Mouse (Mus musculus): ENCODE results near the gene Wdr47. TPM values are rescaled to one million over a fixed set of nuclear protein-coding genes. Genes with fewer than 3 reads are reported as not detected.
"Not testable (repeated sequence)": the region's sequence is repeated elsewhere in the genome, so short reads cannot be mapped to it uniquely, and the experiment has no call there.

The Wdr47 gene
- polyA plus RNA-seq, 1 experiment from 2014 or later, result 10.9 TPM

DNA sequence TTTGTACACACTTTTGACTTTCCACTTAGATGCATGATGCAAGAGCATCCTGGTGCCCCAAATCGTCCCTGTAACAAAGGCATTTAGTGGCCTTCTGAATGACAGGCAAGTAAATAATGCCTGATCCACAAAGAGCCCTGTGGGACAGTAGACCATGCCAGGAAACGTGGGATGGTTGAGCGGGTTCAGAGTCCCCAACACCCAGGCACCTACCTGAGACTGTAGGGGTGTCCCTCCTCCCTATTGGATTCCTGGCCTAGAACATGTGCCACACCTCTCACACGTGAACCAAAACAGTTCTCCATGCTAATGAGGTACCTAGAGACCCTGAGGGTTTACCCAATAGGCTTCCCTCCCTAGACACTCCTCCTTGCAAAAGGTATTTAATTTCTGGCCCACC is 89.9 kb downstream of the Wdr47 start:
- no peak overlapping the region for H3K9ac ChIP-seq (replicated peaks)
- H3K4me2 ChIP-seq, result no peak overlapping the region
- no peaks in the 10 kb centered on the region for H3K9me3 ChIP-seq
- WGBS, result 87% methylated on average over 4 of the region's 4 CpGs
- no peaks in the 10 kb centered on the region for H3K4me1 ChIP-seq (replicated peaks)
- peaks cover 96% of the 10 kb centered on the region for H3K36me3 ChIP-seq
- H3K27ac ChIP-seq, result no peak overlapping the region
- ATAC-seq (ENCODE audit: insufficient number of reproducible peaks, insufficient read depth, low FRiP score, low TSS enrichment, low read depth), result no peak
- no peaks in the 10 kb centered on the region for H3K27me3 ChIP-seq
- no peak overlapping the region for H3K4me3 ChIP-seq (replicated peaks)

DNA sequence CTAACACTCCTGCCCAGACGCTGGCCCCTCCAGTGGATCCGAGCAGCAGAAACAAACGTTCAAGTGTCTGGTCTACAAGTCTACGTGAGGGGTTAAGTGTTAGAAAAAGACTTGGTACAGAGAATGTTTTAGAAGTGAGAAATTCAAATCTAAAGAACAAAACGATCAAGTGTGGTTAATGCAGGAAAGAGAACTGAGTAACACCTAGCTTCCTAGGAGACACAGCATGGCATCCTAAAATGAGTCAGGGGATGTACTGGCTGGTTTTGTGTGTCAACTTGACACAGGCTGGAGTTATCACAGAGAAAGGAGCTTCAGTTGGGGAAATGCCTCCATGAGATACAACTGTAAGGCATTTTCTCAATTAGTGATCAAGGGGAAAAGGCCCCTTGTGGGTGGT is 92.5 kb downstream of the Wdr47 start:
- not testable (repeated sequence) for H3K9ac ChIP-seq (replicated peaks); H3K27ac ChIP-seq; H3K4me2 ChIP-seq; ATAC-seq (ENCODE audit: insufficient number of reproducible peaks, insufficient read depth, low FRiP score, low TSS enrichment, low read depth); H3K4me3 ChIP-seq (replicated peaks); H3K4me1 ChIP-seq (replicated peaks); H3K9me3 ChIP-seq; H3K27me3 ChIP-seq
- H3K36me3 ChIP-seq, result peaks cover 92% of the 10 kb centered on the region
- WGBS, result 95% methylated on average over 5 of the region's 5 CpGs

DNA sequence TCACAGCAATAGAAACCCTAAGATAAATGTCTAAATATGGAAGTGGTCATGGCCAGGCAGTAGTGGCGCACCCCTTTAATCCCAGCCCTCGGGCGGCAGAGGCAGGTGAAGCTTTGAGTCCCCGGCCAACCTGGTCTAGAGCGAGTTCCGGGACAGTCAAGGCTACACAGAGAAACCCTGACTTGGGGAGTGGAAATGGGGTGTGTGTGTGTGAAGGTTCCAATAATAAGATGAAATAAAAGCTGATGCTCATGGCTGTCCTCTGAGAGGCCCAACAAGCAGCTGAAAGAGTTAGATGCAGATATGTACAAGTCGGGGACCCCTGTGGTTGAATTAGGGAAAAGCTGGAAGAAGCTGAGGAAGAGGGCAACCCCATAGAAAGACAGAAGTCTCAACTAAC is 94.6 kb downstream of the Wdr47 start:
- Histone ChIP-seq H3K4me2 (no peak overlapping the region), H3K36me3 (peaks cover 84% of the 10 kb centered on the region), H3K4me1 (replicated peaks) (peaks cover 19% of the 10 kb centered on the region), H3K27ac (no peak overlapping the region), H3K9ac (replicated peaks) (no peak overlapping the region), H3K27me3 (no peaks in the 10 kb centered on the region), H3K9me3 (no peaks in the 10 kb centered on the region), H3K4me3 (replicated peaks) (no peak overlapping the region)
- no peak for ATAC-seq (ENCODE audit: insufficient number of reproducible peaks, insufficient read depth, low FRiP score, low TSS enrichment, low read depth)
- WGBS, result 97% methylated on average over 7 of the region's 7 CpGs

DNA sequence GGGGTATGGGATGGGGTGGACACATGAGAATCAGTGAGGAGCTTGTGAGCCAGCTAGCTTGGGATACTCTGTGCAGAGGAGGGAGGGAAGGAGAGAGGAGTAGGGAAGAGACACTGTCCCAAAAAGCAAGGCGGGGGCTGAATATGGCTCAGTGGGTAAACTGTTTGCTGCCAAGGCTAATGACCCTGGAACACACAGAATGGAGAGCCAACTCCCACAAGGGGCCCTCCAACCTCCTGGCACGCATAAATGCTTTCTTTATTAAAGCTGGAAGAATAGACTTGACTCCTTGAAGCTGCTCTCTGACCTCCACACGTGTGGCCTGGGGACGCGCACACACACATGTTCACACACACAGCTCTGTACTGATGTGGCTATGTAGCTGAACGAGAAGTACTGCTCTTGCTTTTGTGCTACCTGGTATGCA is 97.9 kb downstream of the Wdr47 start:
- Histone ChIP-seq H3K27me3 (no peaks in the 10 kb centered on the region), H3K36me3 (peaks cover 65% of the 10 kb centered on the region), H3K27ac (peak overlapping the region; percentile 79), H3K9ac (replicated peaks) (no peak overlapping the region), H3K4me3 (replicated peaks) (no peak overlapping the region), H3K4me2 (0 out of 2 replicates have a peak overlapping the region, but pooled peaks have one; percentile 5), H3K4me1 (replicated peaks) (peaks cover 21% of the 10 kb centered on the region), H3K9me3 (no peaks in the 10 kb centered on the region)
- 60% methylated on average over 6 of the region's 6 CpGs for WGBS
- peak; percentile 89 for ATAC-seq (ENCODE audit: insufficient number of reproducible peaks, insufficient read depth, low FRiP score, low TSS enrichment, low read depth)

DNA sequence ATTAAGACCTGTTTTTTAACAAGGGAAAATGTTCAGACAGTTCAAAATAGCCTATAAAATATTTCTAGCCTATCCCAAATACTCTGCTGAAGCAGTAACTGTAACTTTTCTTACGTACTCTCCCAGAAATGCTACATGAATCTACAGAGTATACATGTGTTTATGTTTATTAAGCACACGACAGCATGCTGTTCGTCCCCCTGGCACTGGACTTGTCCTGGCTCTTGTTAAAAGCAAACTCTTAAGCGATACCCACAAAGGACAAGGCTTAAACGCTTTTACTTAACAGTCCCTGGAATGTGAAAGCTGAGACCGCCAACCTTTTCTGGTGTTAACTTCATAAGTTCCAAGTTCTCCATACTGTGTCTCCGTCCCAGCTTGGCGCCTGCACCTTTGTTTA is 98.4 kb downstream of the Wdr47 start:
- H3K27ac ChIP-seq, result peak overlapping the region; percentile 79
- peak overlapping the region; percentile 5; the same call in 1 of the 2 replicates for H3K4me2 ChIP-seq
- H3K9me3 ChIP-seq, result no peaks in the 10 kb centered on the region
- WGBS, result 46% methylated on average over 8 of the region's 8 CpGs
- no peak overlapping the region for H3K9ac ChIP-seq (replicated peaks)
- ATAC-seq (ENCODE audit: insufficient number of reproducible peaks, insufficient read depth, low FRiP score, low TSS enrichment, low read depth), result peak; percentile 73
- H3K27me3 ChIP-seq, result no peaks in the 10 kb centered on the region
- H3K4me3 ChIP-seq (replicated peaks), result no peak overlapping the region
- peaks cover 21% of the 10 kb centered on the region for H3K4me1 ChIP-seq (replicated peaks)
- peaks cover 65% of the 10 kb centered on the region for H3K36me3 ChIP-seq

DNA sequence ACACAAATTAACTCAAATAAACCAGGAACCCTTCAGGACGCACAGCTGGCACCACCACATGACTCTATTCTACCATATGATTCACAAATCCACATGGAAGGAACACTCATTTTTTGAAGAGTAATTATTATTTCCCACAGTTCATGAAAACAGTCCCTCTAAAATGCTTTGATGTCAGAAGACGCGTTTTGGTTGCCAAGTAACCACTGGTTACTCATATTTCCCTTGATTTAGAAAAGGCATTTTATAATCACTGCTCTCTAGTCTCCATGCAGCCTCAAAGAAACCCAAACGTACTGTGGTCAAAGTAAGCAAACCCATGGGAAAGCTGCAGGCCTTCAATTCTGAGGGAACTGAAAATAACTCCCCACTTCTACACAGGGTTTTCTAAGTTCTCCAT is 98.9 kb downstream of the Wdr47 start:
- no peak for ATAC-seq (ENCODE audit: insufficient number of reproducible peaks, insufficient read depth, low FRiP score, low TSS enrichment, low read depth)
- no peaks in the 10 kb centered on the region for H3K27me3 ChIP-seq
- 53% methylated on average over 4 of the region's 4 CpGs for WGBS
- no peak overlapping the region for H3K4me3 ChIP-seq (replicated peaks)
- peaks cover 21% of the 10 kb centered on the region for H3K4me1 ChIP-seq (replicated peaks)
- H3K27ac ChIP-seq, result peak overlapping the region; percentile 79
- peaks cover 68% of the 10 kb centered on the region for H3K36me3 ChIP-seq
- peak overlapping the region; percentile 5; the same call in 1 of the 2 replicates for H3K4me2 ChIP-seq
- no peak overlapping the region for H3K9ac ChIP-seq (replicated peaks)
- no peaks in the 10 kb centered on the region for H3K9me3 ChIP-seq

DNA sequence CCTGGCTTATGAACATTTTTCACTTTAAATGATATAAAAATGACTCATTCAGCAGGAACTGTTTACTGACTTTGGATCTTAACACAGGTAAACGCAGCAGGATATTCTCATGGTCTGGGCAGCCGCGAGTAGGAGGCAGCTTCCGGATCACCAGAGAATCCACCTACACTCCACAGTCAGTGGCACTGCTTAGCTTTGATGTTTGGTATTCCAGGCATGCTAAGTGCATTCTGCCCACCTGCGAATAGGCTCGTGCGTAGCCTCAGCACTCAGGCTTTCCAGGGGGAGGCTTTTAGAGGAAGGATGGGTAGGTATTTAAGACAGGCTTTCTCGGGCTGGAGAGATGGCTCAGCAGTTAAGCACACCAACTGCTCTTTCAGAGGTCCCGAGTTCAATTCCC is 103.2 kb downstream of the Wdr47 start:
- Histone ChIP-seq H3K27me3 (no peaks in the 10 kb centered on the region), H3K4me2 (no peak overlapping the region), H3K4me1 (replicated peaks) (peaks cover 15% of the 10 kb centered on the region), H3K36me3 (peaks cover 70% of the 10 kb centered on the region), H3K4me3 (replicated peaks) (no peak overlapping the region), H3K9me3 (no peaks in the 10 kb centered on the region), H3K27ac (no peak overlapping the region), H3K9ac (replicated peaks) (no peak overlapping the region)
- no peak for ATAC-seq (ENCODE audit: insufficient number of reproducible peaks, insufficient read depth, low FRiP score, low TSS enrichment, low read depth)
- WGBS, result 91% methylated on average over 9 of the region's 9 CpGs

Small RNA genes lying within 50 kb of the gene (microRNA-seq; reads per million reads assigned to microRNA genes)
- gene Gm22860, result not detected

Other genes starting within 250 kb of the Wdr47 start
- gene Mybphl, start 226.4 kb upstream of the Wdr47 start, polyA plus RNA-seq (2016; fragmentation: Nextera tagmentation; extraction: Ambion mirVana), result not detected in 2 replicates
- gene Psrc1, start 207.4 kb upstream of the Wdr47 start, polyA plus RNA-seq (2016; fragmentation: Nextera tagmentation; extraction: Ambion mirVana), result 78.1 and 83.5 TPM in 2 replicates
- gene Celsr2, start 175.7 kb upstream of the Wdr47 start, polyA plus RNA-seq (2016; fragmentation: Nextera tagmentation; extraction: Ambion mirVana), result 4.4 and 6.3 TPM in 2 replicates
- gene Sars, start 146.1 kb upstream of the Wdr47 start, polyA plus RNA-seq (2016; fragmentation: Nextera tagmentation; extraction: Ambion mirVana), result 119 and 127 TPM in 2 replicates
- not detected in 2 replicates for gene 1700013F07Rik, start 57.1 kb upstream of the Wdr47 start, polyA plus RNA-seq (2016; fragmentation: Nextera tagmentation; extraction: Ambion mirVana)
- gene 5330417C22Rik, start 54.7 kb upstream of the Wdr47 start, polyA plus RNA-seq (2016; fragmentation: Nextera tagmentation; extraction: Ambion mirVana), result 0.21 and 0.29 TPM in 2 replicates
- gene Tmem167b, start 28.8 kb upstream of the Wdr47 start, polyA plus RNA-seq (2016; fragmentation: Nextera tagmentation; extraction: Ambion mirVana), result 37.4 and 39.2 TPM in 2 replicates
- 44.3 and 49.9 TPM in 2 replicates for gene Taf13, start 19.6 kb upstream of the Wdr47 start, polyA plus RNA-seq (2016; fragmentation: Nextera tagmentation; extraction: Ambion mirVana)
- gene Clcc1, start 62.6 kb downstream of the Wdr47 start, polyA plus RNA-seq (2016; fragmentation: Nextera tagmentation; extraction: Ambion mirVana), result 79.9 and 86.2 TPM in 2 replicates
- gene Gpsm2, start 131.0 kb downstream of the Wdr47 start, polyA plus RNA-seq (2016; fragmentation: Nextera tagmentation; extraction: Ambion mirVana), result 93.6 and 104 TPM in 2 replicates
- 1.1 and 1.4 TPM in 2 replicates for gene Aknad1, start 148.4 kb downstream of the Wdr47 start, polyA plus RNA-seq (2016; fragmentation: Nextera tagmentation; extraction: Ambion mirVana)
- 32.5 and 33.3 TPM in 2 replicates for gene Stxbp3, start 249.2 kb downstream of the Wdr47 start, polyA plus RNA-seq (2016; fragmentation: Nextera tagmentation; extraction: Ambion mirVana)

Data from limb, embryonic 12.5 days (tissue).